Mouse (Mus musculus) cerebellum, adult 11 months (tissue): ENCODE measurements around the gene Twsg1.

Experiments used
- DNase-seq: peaks from one replicate; pipeline ENCODE4 v3.0.0; 2022

Twsg1 gene

DNA sequence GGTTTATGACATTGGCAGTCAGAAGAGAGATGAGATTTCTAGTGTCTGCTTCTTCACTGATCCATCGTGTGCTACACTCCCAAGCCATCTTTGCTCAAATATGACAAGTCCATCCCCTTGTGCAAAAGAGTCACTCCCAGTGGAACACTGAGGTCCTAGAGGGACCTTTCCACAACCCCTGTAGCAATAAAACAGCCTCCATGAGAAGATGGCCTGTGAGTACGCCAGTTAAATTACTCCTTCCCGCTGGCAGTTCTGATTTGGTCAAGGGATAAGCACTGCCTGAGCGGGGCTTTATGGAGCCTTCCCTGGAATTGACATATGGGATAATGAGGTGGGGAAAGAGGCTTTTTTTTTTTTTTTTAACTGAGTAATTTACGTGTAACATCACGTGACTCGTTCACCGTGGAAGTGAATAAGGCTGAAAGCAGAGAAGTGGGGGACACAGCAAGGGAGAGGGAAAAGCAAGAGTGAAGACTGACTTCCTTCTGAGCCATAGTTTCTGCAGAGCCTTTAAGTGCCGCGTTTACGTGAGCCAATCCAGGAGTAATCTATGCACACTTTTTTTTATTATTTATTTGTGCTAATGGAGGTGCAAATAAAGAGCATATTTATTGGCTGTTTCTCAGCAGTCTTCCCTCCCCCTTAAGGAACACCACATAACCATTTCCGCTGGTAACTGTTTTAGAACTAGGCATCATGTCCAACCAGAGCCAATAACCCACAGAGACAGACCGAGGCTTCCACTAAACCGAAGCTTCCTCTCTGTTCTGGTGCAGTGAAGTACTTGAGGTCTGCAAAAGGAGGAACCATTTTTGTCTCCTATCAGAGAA is 65.1 kb downstream of the Twsg1 start, which contains the start of gene Ralbp1:
Ralbp1 (minus strand) TSS at position 102 of the 833 bp plus-strand sequence.
- DNase-seq: peak; percentile 44

DNA sequence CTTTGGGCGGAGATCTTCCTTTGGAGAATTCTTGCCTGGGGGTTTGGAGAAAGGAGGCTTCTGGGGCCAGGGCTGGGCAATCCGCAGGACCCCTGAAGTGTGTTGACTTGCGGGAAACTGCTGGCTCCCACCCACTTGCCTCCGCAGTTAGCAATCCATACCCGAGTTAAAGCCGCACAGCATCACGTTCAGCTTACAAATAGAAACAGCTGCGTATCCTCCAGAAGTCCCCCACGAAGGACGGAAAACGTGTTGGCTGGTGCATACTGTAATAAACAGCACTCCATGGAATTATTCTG is 65.7 kb downstream of the Twsg1 start:
- DNase-seq: no peak

DNA sequence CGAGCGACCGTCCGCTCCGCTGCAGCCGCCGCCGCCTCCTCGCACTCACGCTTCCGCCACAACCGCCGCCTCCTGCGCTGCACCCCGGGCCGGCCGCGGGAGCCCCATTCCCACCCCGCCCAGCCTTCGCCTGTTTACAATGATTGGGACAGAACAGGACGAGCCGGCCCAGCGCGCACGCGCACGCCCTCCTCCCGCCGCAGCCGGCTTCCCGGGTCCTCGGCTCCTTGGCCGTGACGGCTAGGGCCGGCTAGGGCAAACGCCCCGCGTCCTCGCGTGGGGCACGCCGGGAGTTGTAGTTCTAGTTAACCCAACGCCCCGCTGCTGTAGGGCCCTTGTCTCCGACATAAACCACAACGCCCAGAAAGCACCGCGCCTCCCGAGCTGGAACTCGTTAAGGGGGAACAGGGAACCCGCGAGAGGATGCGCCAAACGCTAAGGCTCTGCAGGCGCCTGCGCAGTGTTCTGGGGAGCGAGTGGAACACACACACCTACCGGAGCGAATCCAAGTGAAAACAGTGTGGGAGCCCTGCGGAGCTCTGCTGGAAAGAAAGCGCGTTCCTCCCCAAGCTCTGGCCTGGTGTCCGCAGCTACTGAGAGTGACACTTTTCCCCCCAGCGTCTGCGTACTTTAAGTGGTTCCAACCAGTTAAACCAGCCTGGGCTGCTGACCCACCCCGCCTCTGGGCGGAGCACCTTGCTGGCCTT is 66.2 kb downstream of the Twsg1 start:
- peak; percentile 100 for DNase-seq

DNA sequence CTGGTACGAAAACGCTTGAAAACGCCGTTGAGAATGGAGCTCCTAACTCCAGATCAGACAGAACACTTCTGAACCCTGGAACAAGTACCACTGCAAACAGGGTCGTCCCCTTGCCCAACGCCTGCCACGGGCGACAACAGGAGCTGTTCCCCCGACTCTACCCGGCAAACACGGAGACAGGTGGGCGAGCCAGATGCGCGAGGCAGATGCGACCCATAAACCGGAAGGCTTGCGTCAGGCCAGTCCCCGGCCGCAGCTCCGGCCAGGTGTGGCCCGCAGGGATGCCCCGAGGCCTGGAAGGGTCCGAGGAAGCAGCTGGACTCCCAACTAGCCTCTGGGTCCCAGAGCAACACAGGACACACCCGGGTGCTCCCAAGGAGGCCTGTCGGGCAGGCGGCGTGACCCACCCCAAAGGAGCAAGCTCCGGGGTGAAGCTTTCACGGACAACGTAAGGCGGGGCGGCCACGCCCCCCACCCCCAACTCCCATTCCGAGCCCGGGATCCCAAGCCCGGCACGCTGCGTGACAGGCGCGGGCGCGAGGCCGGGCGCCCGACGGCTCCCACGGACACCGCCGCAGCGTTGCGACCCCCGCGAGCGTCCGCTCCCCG is 66.9 kb downstream of the Twsg1 start:
- DNase-seq: no peak

DNA sequence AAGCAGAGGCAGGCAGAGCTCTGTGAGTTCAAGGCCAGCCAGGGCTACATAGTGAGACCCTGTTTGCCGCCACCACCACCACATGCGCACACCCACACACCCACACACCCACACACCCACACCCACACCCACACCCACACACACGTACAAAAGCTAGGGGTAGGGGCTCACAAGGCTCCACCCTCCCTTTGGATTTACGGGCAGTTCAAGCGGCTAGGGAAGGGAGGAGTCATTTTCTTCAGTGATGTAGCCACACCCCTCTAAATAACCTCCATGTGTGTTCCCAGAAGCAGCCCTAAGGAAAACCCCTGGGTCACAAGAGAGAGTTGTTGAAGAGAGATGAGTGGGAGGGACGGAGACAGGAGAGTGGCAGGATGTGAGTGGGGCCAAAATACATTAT is 74.0 kb downstream of the Twsg1 start:
- DNase-seq: no peak

DNA sequence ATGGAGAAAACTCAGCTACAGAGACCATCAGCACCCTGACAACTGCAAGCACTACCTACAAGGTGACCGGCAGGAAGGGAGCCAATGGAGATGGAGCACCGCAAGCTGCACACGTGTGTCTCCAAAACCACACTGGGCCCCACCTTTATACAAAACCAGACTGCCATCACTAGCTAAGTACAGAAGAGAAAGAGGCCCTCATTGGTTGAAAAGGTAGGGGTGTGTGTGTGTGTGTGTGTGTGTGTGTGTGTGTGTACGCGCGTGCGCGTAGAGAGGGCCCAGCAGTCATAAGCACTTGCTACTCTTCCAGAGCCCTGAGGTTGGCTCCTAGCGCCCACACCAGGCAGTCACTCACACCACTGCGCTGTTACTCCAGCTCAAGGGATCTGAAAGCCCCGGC is 77.2 kb downstream of the Twsg1 start:
- no peak for DNase-seq

DNA sequence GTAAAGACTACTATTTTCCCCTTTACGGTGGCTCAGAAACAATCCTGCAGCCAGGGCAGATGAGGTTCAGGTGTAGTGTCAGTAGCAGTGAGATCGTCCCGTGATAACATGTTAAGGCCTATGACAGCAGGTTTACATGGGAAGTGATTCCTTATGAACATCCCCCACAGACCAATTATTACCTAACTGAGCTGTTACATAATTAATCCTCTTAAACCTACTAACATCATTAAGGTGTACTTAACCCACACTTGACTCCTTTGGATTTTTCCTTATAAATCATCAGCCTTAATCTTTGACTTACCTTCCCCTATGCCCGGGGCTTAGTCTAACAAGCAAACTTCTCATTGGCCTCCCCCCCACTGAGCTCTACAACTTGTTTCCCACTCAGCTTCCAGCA is 77.9 kb downstream of the Twsg1 start:
- no peak for DNase-seq

DNA sequence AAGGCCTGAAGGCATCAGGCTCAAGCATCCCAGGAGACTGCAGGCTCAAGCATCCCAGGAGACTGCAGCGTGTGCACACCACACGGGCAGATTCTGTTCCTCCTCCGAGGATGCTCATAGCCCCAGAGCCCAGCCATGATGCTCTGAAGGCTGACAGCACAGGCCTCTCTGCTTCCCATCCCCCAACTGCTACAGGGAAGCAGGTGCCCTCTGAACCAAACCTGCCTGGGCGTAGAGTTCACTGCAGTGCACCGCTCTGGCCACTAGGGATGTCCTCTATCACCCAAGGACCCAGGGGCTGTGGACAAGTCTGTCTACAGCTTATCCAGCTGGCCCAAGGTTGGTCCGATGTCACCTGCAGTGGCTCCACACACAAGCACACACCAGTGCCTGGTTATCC is 78.4 kb downstream of the Twsg1 start:
- peak; percentile 44 for DNase-seq

DNA sequence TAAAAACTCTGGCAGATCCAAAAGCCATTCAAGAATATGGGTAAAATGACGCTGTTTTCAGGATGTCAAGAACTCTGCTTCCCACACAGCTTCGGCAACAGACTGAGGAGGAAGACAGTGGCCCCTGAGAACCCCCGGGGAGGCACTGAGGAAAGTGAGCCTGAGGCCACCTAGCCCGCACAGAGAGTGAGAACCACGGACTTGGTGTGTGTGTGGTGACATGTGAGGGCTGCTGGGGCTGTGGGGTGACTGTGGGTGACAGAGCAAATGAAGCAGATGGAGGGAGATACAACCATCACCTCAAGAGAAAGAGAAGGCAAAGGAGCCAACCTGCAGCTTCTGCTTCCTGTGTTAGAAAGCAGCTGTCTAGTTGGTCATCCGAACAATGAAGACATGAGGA is 79.0 kb downstream of the Twsg1 start:
- no peak for DNase-seq
